Mouse (Mus musculus): Measurements from ENCODE around the gene Kcnip4.

Gene Kcnip4

GRCm38 (mm10) chr5:49352061-49352460, 172.6 kb downstream of the Kcnip4 start:
- DNase-seq = no peak

- DNase-seq = peak; percentile 56
Measured at GRCm38 (mm10) chr5:49350126-49350909, 174.4 kb downstream of the Kcnip4 start.

DNA sequence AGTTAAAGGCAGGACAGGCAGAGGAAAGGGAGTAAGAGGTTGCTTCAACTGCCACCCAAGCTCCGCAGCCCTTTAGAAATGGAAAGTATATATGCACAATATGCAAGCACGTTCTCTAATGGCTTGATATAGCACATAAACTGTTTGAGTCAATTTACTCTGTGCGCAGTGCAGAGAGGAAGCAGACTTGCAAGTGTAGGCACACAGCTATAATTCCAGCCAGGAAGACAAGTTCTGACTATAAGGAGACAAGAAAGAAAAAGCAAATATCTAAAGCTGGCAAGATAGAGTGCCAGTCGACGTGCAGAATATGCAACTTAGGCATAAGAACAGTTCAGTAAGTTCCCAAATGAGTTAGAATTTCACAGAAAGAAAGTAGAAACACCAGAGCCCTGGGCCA, 175.2 kb downstream of the Kcnip4 start:
- DNase-seq = no peak

GRCm38 (mm10) chr5:49348511-49348910, 176.2 kb downstream of the Kcnip4 start:
- no peak for DNase-seq

DNA sequence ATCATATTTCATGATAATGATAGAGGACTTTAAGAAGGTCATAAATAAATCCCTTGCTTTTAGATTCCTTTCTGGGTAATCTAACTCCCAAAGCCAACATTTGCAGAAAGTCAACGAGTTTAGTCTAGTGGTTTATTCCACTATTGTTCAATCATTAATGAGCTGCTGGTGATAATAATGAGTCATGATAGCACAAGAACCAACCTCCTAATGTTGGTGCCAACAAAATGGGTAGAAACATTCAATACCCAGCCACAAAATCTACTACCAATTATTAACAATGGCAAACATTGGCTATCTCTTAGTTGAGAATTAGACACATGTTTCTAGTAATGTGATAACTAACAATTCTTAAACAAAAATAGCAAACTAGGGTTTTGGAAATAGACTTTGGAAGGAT, 180.1 kb downstream of the Kcnip4 start:
- no peak for DNase-seq

GRCm38 (mm10) chr5:49337164-49337563, 187.5 kb downstream of the Kcnip4 start:
- DNase-seq = no peak

- DNase-seq = no peak
Measured at GRCm38 (mm10) chr5:49333063-49333462, 191.6 kb downstream of the Kcnip4 start.

DNA sequence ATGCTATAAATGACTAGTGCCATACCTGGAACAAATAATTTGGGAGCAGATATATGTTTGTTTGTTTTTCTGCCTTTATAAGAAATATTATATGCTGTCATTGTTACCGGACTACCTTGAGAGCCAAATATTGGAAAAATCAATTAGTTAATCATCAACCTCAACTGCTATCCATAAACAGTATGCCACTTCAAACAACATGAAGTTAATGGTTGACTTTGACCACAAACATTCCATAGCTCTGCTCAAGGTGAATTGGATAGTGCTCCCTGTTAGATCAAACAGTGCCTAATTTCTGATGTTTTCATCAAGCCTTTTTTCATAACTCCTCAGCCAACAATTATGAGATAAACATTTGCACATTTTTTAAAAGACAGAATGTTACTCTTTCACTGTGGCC, 195.7 kb downstream of the Kcnip4 start:
- no peak for DNase-seq

DNA sequence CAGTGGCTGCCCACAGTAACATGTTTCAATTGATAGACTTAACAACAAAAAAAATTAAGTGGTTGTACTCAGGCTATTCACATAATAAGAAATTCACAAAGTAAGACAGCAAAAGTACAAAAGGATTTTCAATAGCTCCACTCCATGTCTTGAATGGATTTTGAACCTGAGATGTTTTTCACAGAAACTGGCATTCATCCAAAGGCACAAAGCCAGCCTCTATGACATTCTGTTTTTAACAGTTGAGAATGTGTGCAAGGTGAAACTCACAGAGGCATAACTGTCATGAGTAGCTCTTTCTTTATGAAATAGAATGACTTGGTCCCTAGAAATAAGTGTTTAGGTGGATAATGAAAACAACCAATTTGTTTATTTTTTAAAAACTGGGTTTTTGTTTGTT, 206.0 kb downstream of the Kcnip4 start:
- no peak for DNase-seq

GRCm38 (mm10) chr5:49317869-49318268, 206.8 kb downstream of the Kcnip4 start:
- DNase-seq = no peak

- DNase-seq = peak; percentile 63
Measured at GRCm38 (mm10) chr5:49306796-49307195, 217.9 kb downstream of the Kcnip4 start.

- DNase-seq = no peak
Measured at GRCm38 (mm10) chr5:49305321-49305720, 219.4 kb downstream of the Kcnip4 start.

- DNase-seq = peak; percentile 71
Measured at GRCm38 (mm10) chr5:49298654-49299053, 226.1 kb downstream of the Kcnip4 start.

DNA sequence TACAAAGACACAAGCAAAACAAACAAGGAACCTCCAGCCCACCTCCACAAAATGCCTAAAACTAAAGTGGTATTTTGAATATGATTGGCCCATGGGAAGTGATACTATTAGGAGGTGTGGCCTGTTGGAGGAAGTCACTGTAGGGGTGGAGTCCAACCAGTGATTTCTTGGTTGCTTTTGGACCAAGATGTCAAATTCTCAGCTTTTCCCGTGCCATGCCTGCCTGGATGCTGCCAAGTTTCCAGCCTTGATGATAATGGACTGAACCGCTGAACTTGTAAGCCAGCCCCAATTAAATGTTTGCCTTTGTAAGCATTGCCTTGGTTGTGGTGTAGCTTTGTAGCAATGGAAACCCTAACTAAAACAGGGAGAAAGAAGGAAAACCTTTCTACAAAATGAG, 232.3 kb downstream of the Kcnip4 start:
- DNase-seq = no peak

DNA sequence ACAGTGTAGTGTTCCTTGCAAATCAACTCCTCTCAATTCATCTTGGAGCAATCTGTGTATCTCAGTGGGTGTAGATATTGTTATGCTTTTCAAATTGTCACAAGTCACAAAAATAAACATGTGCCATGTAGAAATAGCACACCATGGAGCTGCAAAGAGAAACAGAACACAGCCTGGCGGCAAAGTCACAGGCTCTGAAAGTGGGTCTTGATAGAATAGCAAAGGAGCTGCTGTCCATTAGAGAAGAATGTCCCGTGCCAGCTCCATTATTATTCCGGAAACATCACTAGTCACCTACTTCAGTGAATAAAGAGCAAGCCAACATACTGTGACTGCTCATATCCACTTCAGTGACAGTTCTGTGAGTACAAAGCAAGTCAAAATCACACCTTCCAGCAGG, 232.9 kb downstream of the Kcnip4 start:
- DNase-seq = peak; percentile 32

DNA sequence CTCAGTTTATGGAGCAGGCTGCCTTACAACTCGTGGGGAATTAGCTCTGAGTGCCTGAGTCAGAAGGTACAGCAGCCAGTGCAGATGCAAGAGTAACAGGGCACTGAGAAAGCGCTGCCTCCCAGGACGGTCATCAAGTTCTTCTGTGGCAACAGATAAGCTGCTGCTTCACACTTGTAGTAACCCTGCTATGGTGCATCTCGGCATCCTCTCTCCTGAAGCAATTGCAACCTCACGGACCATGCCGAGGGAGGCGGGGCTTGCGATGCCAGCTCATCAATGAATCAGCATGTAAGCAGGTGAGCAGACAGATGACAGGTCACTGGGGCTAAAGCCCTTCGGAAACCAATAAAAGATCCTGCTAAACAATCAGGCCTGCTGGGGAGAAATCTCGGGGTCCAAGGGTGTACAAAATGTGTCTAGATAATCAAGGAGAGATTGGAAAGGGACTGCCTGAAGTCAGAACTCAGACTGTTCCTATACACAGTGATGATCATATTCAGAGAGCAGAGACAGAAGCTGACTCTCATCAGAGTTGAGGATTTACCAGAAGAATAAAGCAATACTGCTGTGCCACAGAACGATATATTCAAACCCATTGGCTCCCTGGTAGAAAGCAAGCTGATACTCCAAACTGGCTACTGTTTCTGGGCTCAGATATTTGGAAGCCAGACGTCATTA, 239.1 kb downstream of the Kcnip4 start:
- peak; percentile 33 for DNase-seq

GRCm38 (mm10) chr5:49284776-49285175, 239.9 kb downstream of the Kcnip4 start:
- no peak for DNase-seq

- no peak for DNase-seq
Measured at GRCm38 (mm10) chr5:49283403-49283802, 241.3 kb downstream of the Kcnip4 start.

DNA sequence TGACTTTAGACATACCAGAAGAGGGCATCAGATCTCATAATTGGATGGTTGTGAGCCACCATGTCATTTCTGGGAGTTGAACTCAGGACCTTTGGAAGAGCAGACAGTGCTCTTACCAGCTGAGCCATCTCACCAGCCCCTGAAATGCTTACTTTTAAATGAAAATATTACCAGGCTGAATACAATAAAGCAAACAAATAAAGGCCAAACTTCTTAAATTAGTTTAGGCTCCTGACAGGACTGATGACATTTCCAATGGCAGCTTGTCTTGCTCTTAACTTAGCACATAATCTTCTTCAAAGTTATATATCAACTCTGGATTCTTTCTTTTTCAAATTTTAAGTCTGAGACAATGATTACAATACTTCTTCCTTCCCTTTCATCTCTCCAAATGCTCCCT, 252.8 kb downstream of the Kcnip4 start:
- no peak for DNase-seq

GRCm38 (mm10) chr5:49268807-49269206, 255.9 kb downstream of the Kcnip4 start:
- no peak for DNase-seq

DNA sequence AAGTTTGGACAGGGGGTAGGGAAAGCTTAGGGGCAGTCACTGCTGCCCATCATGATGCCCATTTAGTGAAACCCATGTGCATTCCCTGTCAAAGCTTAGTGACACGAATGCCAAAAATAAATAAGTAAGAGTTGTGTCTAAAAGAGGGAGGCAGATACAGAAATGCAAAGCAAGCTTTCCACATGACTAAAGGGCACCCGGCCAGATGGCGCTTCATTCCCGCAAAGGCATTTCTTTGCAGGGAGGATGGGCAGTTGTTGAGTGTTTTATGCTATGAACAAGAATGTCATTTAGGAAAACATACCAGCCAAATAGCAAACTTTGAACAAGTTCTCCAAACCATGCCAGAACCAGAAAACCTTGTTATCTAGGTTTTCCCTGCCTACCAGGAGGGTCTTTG, 265.4 kb downstream of the Kcnip4 start:
- no peak for DNase-seq

DNA sequence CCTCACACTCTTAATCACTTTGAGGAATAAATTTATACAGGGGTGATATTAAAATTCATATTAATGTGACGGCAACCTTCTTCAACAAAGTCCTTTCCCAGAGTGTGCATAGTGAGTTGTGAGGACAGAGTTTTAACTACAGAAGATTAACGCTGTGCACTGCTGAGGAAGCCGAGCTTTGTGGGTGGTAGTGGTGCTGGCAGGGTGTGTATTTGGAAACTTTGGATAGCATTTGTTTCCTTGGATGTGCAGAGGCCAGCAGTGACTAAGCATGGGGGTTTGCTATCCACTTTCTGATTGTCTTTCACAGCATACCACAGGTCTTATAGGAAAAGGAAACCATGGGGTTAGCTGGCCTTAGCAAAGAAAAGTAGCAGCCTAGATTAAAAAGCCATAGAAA, 267.9 kb downstream of the Kcnip4 start:
- no peak for DNase-seq

- DNase-seq = no peak
Measured at GRCm38 (mm10) chr5:49255983-49256382, 268.7 kb downstream of the Kcnip4 start.

GRCm38 (mm10) chr5:49247081-49247480, 277.6 kb downstream of the Kcnip4 start:
- DNase-seq = peak; percentile 33

- no peak for DNase-seq
Measured at GRCm38 (mm10) chr5:49244414-49244813, 280.3 kb downstream of the Kcnip4 start.
